Mouse (Mus musculus) olfactory bulb, adult 2 months (tissue): ENCODE data around the gene Lyzl4.

Experiments
- CTCF ChIP-seq: fragments of 200-500 bp; IDR thresholded peaks from 2 replicates; pipeline ENCODE4 v1.5.1; 2012; ENCODE audit warnings: low read depth, mild to moderate bottlenecking, low read length, moderate library complexity; ENCODE audit not compliant: insufficient read depth
- POLR2A ChIP-seq: fragments of 200-500 bp; IDR thresholded peaks from 2 replicates; pipeline ENCODE4 v1.6.1; 2012; ENCODE audit warnings: mild to moderate bottlenecking, low read depth, low read length, moderate library complexity; ENCODE audit not compliant: insufficient read depth

- TF ChIP-seq POLR2A (no peak), CTCF (no peak)
These were observed 27.6 kb downstream of the Lyzl4 start for GRCm38 (mm10) chr9:121614241-121614757.
